Mouse (Mus musculus): Measurements from ENCODE around the gene Krt72.

Krt72 gene

GRCm38 (mm10) chr15:101786360-101786759, at the start of gene Krt72:
TSS of gene Krt72 (minus strand) at chr15:101786460.
- DNase-seq, result no peak

GRCm38 (mm10) chr15:101834784-101835328, 48.6 kb upstream of the Krt72 start:
- no peak for DNase-seq

DNA sequence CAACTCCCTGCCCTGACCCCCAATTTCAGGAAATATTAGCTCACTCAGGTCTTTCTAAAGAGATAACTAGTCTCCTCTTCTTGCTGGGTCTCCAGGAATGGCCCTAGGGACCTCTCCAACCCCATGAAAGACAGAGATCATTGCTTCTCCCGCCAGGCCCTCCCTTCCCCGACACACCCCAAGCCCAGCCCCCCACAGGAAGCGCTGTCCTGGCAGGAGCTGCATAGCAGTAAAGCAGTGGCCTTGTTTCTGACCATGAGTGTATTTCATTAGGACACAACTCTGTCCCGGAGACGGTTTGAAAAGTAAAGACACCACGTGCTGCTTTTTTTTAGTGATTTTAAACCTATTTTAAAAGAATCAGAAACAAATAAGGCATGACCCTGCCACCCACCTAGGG, 46.9 kb upstream of the Krt72 start:
- DNase-seq, result no peak

DNA sequence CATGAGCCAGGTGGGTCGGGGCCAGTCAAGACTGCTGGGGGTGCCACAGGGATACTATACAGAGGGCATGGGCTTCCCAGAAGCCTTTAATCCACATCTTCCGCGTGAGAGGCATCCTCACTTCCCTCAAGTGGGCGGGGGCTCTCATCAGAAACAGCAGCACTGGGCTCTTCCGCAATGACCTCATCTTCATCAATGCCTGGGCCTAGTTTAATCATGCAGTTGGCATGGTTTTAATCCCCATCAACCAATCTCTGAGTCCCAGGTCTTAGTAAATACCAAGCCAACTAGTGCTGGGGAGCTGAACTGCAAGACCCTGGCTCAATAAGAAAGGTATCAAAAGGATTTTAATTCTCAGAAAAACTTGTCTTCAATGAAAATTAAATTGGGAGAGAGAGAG, 43.2 kb upstream of the Krt72 start:
- no peak for DNase-seq

DNA sequence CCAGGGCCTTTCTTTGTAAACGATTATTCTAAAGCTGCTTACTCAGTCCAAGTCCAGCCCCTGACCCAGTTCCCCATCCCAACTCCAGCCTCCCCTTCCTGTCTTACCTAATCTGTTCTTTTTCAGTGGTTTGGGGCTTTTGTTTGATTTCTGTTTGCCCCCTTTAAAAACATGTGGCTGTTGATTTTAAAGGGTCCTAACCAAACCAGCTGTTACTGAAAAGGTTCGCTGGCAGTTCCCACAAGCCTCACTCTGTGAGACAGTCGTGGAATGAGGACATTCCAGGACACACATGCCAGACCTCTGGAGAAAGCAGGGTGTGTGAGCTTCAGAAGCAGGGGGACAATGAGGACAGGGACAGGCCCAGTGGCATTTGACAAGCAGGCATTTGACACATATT, 35.5 kb upstream of the Krt72 start:
- DNase-seq, result no peak

- DNase-seq, result no peak
These were observed 31.6 kb upstream of the Krt72 start, which contains the start of gene Krt2 for GRCm38 (mm10) chr15:101817875-101818274. TSS of gene Krt2 (minus strand) at chr15:101818169.

GRCm38 (mm10) chr15:101803052-101803822, 17.0 kb upstream of the Krt72 start:
- no peak for DNase-seq

- no peak for DNase-seq
These were observed 16.1 kb upstream of the Krt72 start, which contains the start of gene Krt73 for GRCm38 (mm10) chr15:101802296-101802835. TSS of gene Krt73 (minus strand) at chr15:101802346.

- DNase-seq, result no peak
These were observed 4.6 kb upstream of the Krt72 start for GRCm38 (mm10) chr15:101790867-101791266.

DNA sequence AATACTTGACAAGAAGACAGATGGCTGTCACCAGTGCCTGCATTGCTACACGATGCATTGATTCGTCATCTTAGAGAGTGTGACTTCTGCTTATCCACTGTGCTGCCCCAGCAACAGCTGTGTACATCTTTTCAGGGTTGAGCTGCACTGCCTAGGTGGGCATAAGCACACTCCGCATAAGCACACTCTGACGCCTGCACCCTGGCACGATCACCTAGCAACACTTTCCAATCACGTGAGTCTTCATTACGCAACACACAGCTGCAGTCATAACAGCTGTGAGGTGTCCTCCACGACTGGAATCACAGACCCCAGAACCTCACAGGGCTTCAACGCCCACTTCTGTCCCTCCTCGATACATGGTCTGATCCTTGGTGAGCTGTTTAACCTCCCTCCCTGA, 12.8 kb downstream of the Krt72 start:
- DNase-seq, result no peak

- DNase-seq, result peak; percentile 50
These were observed 13.6 kb downstream of the Krt72 start for GRCm38 (mm10) chr15:101772711-101773081.

- no peak for DNase-seq
These were observed 14.1 kb downstream of the Krt72 start for GRCm38 (mm10) chr15:101772080-101772710.

DNA sequence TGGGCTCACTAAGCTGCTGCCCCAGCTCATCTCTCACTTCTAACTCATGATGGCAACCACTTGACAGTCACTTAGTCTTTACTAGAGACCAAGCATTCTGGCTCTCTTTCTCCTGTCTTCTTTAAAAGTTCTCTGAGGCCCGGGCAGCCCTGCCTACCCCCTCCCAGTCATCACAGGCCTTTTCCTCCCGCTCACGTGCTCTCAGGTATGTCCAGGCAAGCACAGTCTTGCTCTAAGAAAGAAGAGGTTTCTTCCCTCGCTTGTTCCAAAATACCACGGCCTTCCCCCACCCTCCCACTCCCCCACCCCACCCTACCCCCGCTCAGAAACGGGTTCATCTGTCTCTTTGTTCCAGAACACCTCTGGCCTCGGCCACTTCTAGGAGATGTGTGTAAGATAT, 16.0 kb downstream of the Krt72 start:
- DNase-seq, result no peak

DNA sequence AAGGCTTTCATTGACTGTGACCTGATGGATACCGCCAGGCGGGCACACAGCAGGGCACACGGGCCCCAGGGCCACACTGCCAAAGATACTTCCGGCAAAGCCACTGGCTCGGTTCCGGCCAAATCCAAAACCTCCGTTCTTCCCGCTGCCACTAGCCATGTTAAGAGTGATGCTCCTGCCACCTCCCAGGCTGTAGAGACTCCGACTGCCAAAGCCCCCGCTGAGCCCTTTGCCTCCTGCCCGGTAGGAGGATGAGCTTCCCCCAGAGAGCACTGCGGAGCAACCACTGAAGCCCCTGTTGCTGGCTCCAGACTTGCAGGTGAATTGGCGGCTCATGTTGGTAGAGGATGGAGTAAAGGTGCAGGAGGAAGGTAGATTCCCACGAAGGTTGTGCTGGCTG, 43.5 kb downstream of the Krt72 start, which contains the start of gene Krt71:
Gene Krt71, minus strand, starts transcription at position 399 of the 400 bp plus-strand sequence.
- DNase-seq, result peak; percentile 79

DNA sequence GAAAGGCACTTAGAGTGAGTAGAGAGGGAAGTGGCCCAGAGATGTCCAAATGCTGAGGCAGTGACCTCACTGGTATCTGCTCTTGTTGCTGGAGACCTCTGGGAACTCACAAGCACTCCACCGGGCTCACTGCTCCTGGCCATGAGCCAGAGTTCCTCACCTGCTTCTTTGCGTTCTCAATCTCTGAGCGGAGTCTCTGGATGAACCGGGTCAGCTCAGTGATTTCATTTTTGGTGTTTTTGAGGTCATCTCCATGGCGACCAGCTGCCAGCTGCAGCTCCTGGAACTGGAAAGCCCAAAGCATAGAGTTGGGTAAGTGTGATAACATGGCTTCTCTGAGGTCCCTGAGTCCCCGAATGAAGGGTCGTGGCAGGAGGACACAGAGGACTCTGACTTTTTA, 48.5 kb downstream of the Krt72 start:
- DNase-seq, result no peak

DNA sequence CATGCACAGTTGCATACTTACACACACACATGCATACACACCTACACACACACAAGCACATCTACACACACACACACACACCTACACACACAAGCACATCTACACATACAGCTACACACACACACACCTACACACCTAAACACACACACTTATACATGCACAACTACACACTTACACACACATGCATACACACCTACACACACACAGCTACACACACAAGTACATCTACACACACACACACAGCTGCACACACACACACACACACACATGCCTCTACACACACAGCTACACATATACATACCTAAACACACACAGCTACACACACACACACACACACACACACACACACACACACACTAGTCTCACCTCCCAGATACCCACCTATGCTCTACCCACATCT, 55.6 kb downstream of the Krt72 start:
- DNase-seq, result no peak

All from cerebellum, adult 11-12 months (tissue).